Mouse (Mus musculus) heart, embryonic 10.5 days (tissue): Measurements from ENCODE around the gene Lgalsl. TPM values are rescaled to one million over a fixed set of nuclear protein-coding genes. Genes with fewer than 3 reads are reported as not detected.

ENCODE experiments used
- DNase-seq: peaks from one replicate; pipeline ENCODE4 v3.0.0-alpha.2; 2017; ENCODE audit warnings: low spot score
- H3K27ac ChIP-seq: fragments of 300-500 bp; sonication (generic); 2 replicates; pipeline ENCODE4 v1.5.1; 2016; ENCODE audit warnings: mild to moderate bottlenecking
- H3K27me3 ChIP-seq: fragments of 300-500 bp; sonication (generic); 2 replicates; pipeline ENCODE4 v1.6.1; 2016; ENCODE audit warnings: mild to moderate bottlenecking; ENCODE audit not compliant: poor library complexity, insufficient read depth, severe bottlenecking
- H3K36me3 ChIP-seq: fragments of 300-500 bp; sonication (generic); 2 replicates; pipeline ENCODE4 v1.6.1; 2016; ENCODE audit warnings: mild to moderate bottlenecking, moderate library complexity
- H3K4me1 ChIP-seq: fragments of 300-500 bp; sonication (generic); 2 replicates; pipeline ENCODE4 v1.6.1; 2016; ENCODE audit warnings: mild to moderate bottlenecking
- H3K4me3 ChIP-seq: fragments of 300-500 bp; sonication (generic); 2 replicates; pipeline ENCODE4 v1.5.1; 2016; ENCODE audit warnings: mild to moderate bottlenecking, moderate library complexity
- H3K9me3 ChIP-seq: fragments of 300-500 bp; sonication (generic); 2 replicates; pipeline ENCODE4 v1.6.1; 2016; ENCODE audit warnings: mild to moderate bottlenecking, moderate library complexity
- WGBS: fragments of 180-500 bp; shearing (Covaris S2); methylation state at CpG from one replicate; pipeline ENCODE4 v1.1.7; 2016; 5-methylcytosine and 5-hydroxymethylcytosine counted together
- polyA plus RNA-seq: library from polyadenylated mRNA; unstranded; fragments of >200 nt; fragmentation: Nextera tagmentation; extraction: Ambion mirVana; gene quantifications from 2 replicates; pipeline ENCODE4 v1.2.1, GENCODE M21; 2016

Gene Lgalsl
- polyA plus RNA-seq = 44.5 and 53.4 TPM in 2 replicates

- under 1% methylated on average over 102 of the region's 102 CpGs for WGBS
These were observed at the start of gene Lgalsl for GRCm38 (mm10) chr11:20830686-20831505. TSS of gene Lgalsl (minus strand) at chr11:20831056.

GRCm38 (mm10) chr11:20878644-20879043 is 47.8 kb upstream of the Lgalsl start:
- DNase-seq = no peak
- H3K27me3 ChIP-seq = no peaks in the 10 kb centered on the region
- WGBS = 90% methylated on average over 5 of the region's 5 CpGs
- no peak overlapping the region for H3K4me3 ChIP-seq
- no peak overlapping the region for H3K27ac ChIP-seq
- no peaks in the 10 kb centered on the region for H3K9me3 ChIP-seq
- H3K4me1 ChIP-seq = no peaks in the 10 kb centered on the region
- H3K36me3 ChIP-seq = no peaks in the 10 kb centered on the region

More at GRCm38 (mm10) chr11:20830686-20831505, at the start of gene Lgalsl:
- peak within 1 kb of the TSS; percentile 99 for H3K27ac ChIP-seq
- peaks cover 27% of the 10 kb centered on the region for H3K4me1 ChIP-seq
- peak; percentile 87 for DNase-seq
- H3K4me3 ChIP-seq = peak within 1 kb of the TSS; percentile 97
- peaks cover 29% of the 10 kb centered on the region for H3K36me3 ChIP-seq
- peaks cover 13% of the 10 kb centered on the region; the same call in 1 of the 2 replicates for H3K27me3 ChIP-seq
- H3K9me3 ChIP-seq = no peaks in the 10 kb centered on the region

- 91% methylated on average over 3 of the region's 3 CpGs for WGBS
- peaks cover 8% of the 10 kb centered on the region for H3K4me1 ChIP-seq
- no peaks in the 10 kb centered on the region for H3K36me3 ChIP-seq
- DNase-seq = no peak
- no peaks in the 10 kb centered on the region for H3K9me3 ChIP-seq
- no peak overlapping the region for H3K4me3 ChIP-seq
- H3K27ac ChIP-seq = no peak overlapping the region
- no peaks in the 10 kb centered on the region for H3K27me3 ChIP-seq
These were observed 46.8 kb upstream of the Lgalsl start for GRCm38 (mm10) chr11:20877578-20878096.

- no peak overlapping the region for H3K4me3 ChIP-seq
- H3K9me3 ChIP-seq = no peaks in the 10 kb centered on the region
- peak overlapping the region; percentile 62; the same call in 1 of the 2 replicates for H3K27ac ChIP-seq
- H3K27me3 ChIP-seq = no peaks in the 10 kb centered on the region
- peaks cover 26% of the 10 kb centered on the region for H3K4me1 ChIP-seq
- H3K36me3 ChIP-seq = no peaks in the 10 kb centered on the region
- DNase-seq = no peak
- WGBS = 77% methylated on average over 5 of the region's 5 CpGs
These were observed 42.5 kb upstream of the Lgalsl start for GRCm38 (mm10) chr11:20873386-20873785.

GRCm38 (mm10) chr11:20872911-20873310 is 42.1 kb upstream of the Lgalsl start:
- no peak for DNase-seq
- H3K27ac ChIP-seq = peak overlapping the region; percentile 62; the same call in 1 of the 2 replicates

GRCm38 (mm10) chr11:20872444-20872843 is 41.6 kb upstream of the Lgalsl start:
- peaks cover 26% of the 10 kb centered on the region for H3K4me1 ChIP-seq
- H3K4me3 ChIP-seq = no peak overlapping the region
- H3K27ac ChIP-seq = peak overlapping the region; percentile 62; the same call in 1 of the 2 replicates
- no peaks in the 10 kb centered on the region for H3K27me3 ChIP-seq
- 68% methylated on average over 2 of the region's 2 CpGs for WGBS
- no peak for DNase-seq
- H3K9me3 ChIP-seq = no peaks in the 10 kb centered on the region
- no peaks in the 10 kb centered on the region for H3K36me3 ChIP-seq

More at GRCm38 (mm10) chr11:20872911-20873310, 42.1 kb upstream of the Lgalsl start:
- H3K27me3 ChIP-seq = no peaks in the 10 kb centered on the region
- H3K4me1 ChIP-seq = peaks cover 26% of the 10 kb centered on the region
- H3K9me3 ChIP-seq = no peaks in the 10 kb centered on the region
- no peaks in the 10 kb centered on the region for H3K36me3 ChIP-seq
- WGBS = 45% methylated on average over 7 of the region's 7 CpGs
- H3K4me3 ChIP-seq = no peak overlapping the region

- no peak overlapping the region for H3K27ac ChIP-seq
- peaks cover 26% of the 10 kb centered on the region for H3K4me1 ChIP-seq
- no peak for DNase-seq
- 35% methylated on average over 2 of the region's 2 CpGs for WGBS
- no peak overlapping the region for H3K4me3 ChIP-seq
- H3K36me3 ChIP-seq = no peaks in the 10 kb centered on the region
- H3K27me3 ChIP-seq = no peaks in the 10 kb centered on the region
- H3K9me3 ChIP-seq = no peaks in the 10 kb centered on the region
These were observed 39.1 kb upstream of the Lgalsl start for GRCm38 (mm10) chr11:20869927-20870326.

- 78% methylated on average over 3 of the region's 3 CpGs for WGBS
- Histone ChIP-seq H3K4me3 (no peak overlapping the region), H3K27me3 (no peaks in the 10 kb centered on the region), H3K27ac (no peak overlapping the region), H3K4me1 (peaks cover 13% of the 10 kb centered on the region), H3K36me3 (no peaks in the 10 kb centered on the region), H3K9me3 (no peaks in the 10 kb centered on the region)
- DNase-seq = no peak
These were observed 34.6 kb upstream of the Lgalsl start for GRCm38 (mm10) chr11:20865450-20865849.

- Histone ChIP-seq H3K27me3 (no peaks in the 10 kb centered on the region), H3K27ac (no peak overlapping the region), H3K9me3 (no peaks in the 10 kb centered on the region), H3K4me3 (no peak overlapping the region), H3K36me3 (no peaks in the 10 kb centered on the region), H3K4me1 (peaks cover 7% of the 10 kb centered on the region)
- WGBS = 74% methylated on average over 6 of the region's 6 CpGs
- no peak for DNase-seq
These were observed 33.8 kb upstream of the Lgalsl start for GRCm38 (mm10) chr11:20864647-20865046.

- H3K27ac ChIP-seq = no peak overlapping the region
- H3K4me3 ChIP-seq = no peak overlapping the region
- 87% methylated on average over 5 of the region's 5 CpGs for WGBS
- H3K4me1 ChIP-seq = peaks cover 14% of the 10 kb centered on the region
- no peaks in the 10 kb centered on the region for H3K27me3 ChIP-seq
- DNase-seq = no peak
- no peaks in the 10 kb centered on the region for H3K36me3 ChIP-seq
- H3K9me3 ChIP-seq = no peaks in the 10 kb centered on the region
These were observed 31.2 kb upstream of the Lgalsl start for GRCm38 (mm10) chr11:20862101-20862500.

- WGBS = 86% methylated on average over 3 of the region's 3 CpGs
- H3K27ac ChIP-seq = no peak overlapping the region
- H3K4me1 ChIP-seq = peaks cover 27% of the 10 kb centered on the region
- no peaks in the 10 kb centered on the region for H3K27me3 ChIP-seq
- H3K36me3 ChIP-seq = no peaks in the 10 kb centered on the region
- no peak overlapping the region for H3K4me3 ChIP-seq
- DNase-seq = no peak
- no peaks in the 10 kb centered on the region for H3K9me3 ChIP-seq
These were observed 29.5 kb upstream of the Lgalsl start for GRCm38 (mm10) chr11:20860351-20860750.

- WGBS = 73% methylated on average over 6 of the region's 6 CpGs
- no peak for DNase-seq
- no peak overlapping the region; the same call in 1 of the 2 replicates for H3K27ac ChIP-seq
- no peaks in the 10 kb centered on the region for H3K27me3 ChIP-seq
- H3K36me3 ChIP-seq = no peaks in the 10 kb centered on the region
- H3K4me3 ChIP-seq = no peak overlapping the region
- H3K4me1 ChIP-seq = peaks cover 29% of the 10 kb centered on the region
- no peaks in the 10 kb centered on the region for H3K9me3 ChIP-seq
These were observed 29.0 kb upstream of the Lgalsl start for GRCm38 (mm10) chr11:20859858-20860257.
